Mouse (Mus musculus) liver, embryonic 15.5 days (tissue): ENCODE results near the gene Gnb4. TPM values are rescaled to one million over a fixed set of nuclear protein-coding genes. Genes with fewer than 3 reads are reported as not detected.

Experiments
- ATAC-seq: fragments of 200-750 bp; cut with Nextera tagmentation; 2 replicates; pipeline ENCODE4 v1.8.0; 2017; ENCODE audit warnings: moderate number of reproducible peaks, mild to moderate bottlenecking, moderate library complexity; ENCODE audit not compliant: insufficient read depth
- H3K27ac ChIP-seq: fragments of 300-500 bp; sonication (generic); replicated peaks from 2 replicates; pipeline ENCODE4 v1.5.1; 2015; ENCODE audit warnings: mild to moderate bottlenecking, inconsistent platforms
- H3K27me3 ChIP-seq: fragments of 300-500 bp; sonication (generic); 2 replicates; pipeline ENCODE4 v1.6.1; 2015; ENCODE audit warnings: mild to moderate bottlenecking, inconsistent platforms
- H3K36me3 ChIP-seq: fragments of 300-500 bp; sonication (generic); replicated peaks from 2 replicates; pipeline ENCODE4 v1.6.1; 2015; ENCODE audit warnings: moderate library complexity, mild to moderate bottlenecking, inconsistent platforms
- H3K4me1 ChIP-seq: fragments of 300-500 bp; sonication (generic); replicated peaks from 2 replicates; pipeline ENCODE4 v1.6.1; 2015; ENCODE audit warnings: inconsistent platforms
- H3K4me2 ChIP-seq: fragments of 300-500 bp; sonication (generic); 2 replicates; pipeline ENCODE4 v1.6.1; 2015; ENCODE audit warnings: moderate library complexity, mild to moderate bottlenecking, inconsistent platforms
- H3K4me3 ChIP-seq: fragments of 300-500 bp; sonication (generic); replicated peaks from 2 replicates; pipeline ENCODE4 v1.5.1; 2015; ENCODE audit warnings: mild to moderate bottlenecking, inconsistent platforms
- H3K9ac ChIP-seq: fragments of 300-500 bp; sonication (generic); 2 replicates; pipeline ENCODE4 v1.6.1; 2015; ENCODE audit warnings: moderate library complexity, mild to moderate bottlenecking, inconsistent platforms
- H3K9me3 ChIP-seq: fragments of 300-500 bp; sonication (generic); replicated peaks from 2 replicates; pipeline ENCODE4 v1.6.1; 2016; ENCODE audit warnings: inconsistent platforms
- WGBS: fragments of 180-500 bp; shearing (Covaris S2); methylation state at CpG from one replicate; pipeline ENCODE4 v1.1.7; 2015; ENCODE audit warnings: mixed read lengths; ENCODE audit not compliant: insufficient replicate concordance; 5-methylcytosine and 5-hydroxymethylcytosine counted together
- polyA plus RNA-seq: library from polyadenylated mRNA; unstranded; fragments of >200 nt; fragmentation: Nextera tagmentation; extraction: Ambion mirVana; gene quantifications from 2 replicates; pipeline ENCODE4 v1.2.1, GENCODE M21; 2015

Gene Gnb4
- polyA plus RNA-seq, 1 experiment from 2014 or later: 8.1 TPM

GRCm38 (mm10) chr3:32646918-32647317, 30.5 kb upstream of the Gnb4 start:
- Histone ChIP-seq H3K9ac (no peak overlapping the region), H3K4me2 (no peak overlapping the region), H3K4me1 (no peaks in the 10 kb centered on the region), H3K27me3 (no peaks in the 10 kb centered on the region), H3K4me3 (no peak overlapping the region), H3K27ac (no peak overlapping the region), H3K36me3 (no peaks in the 10 kb centered on the region), H3K9me3 (no peaks in the 10 kb centered on the region)
- no peak for ATAC-seq
- 76% methylated on average over 4 of the region's 4 CpGs for WGBS

- no peaks in the 10 kb centered on the region for H3K27me3 ChIP-seq
- no peaks in the 10 kb centered on the region for H3K4me1 ChIP-seq
- no peaks in the 10 kb centered on the region for H3K36me3 ChIP-seq
- H3K4me2 ChIP-seq: no peak overlapping the region
- no peak overlapping the region for H3K4me3 ChIP-seq
- H3K9me3 ChIP-seq: no peaks in the 10 kb centered on the region
- 61% methylated on average over 2 of the region's 2 CpGs for WGBS
- no peak for ATAC-seq
- H3K9ac ChIP-seq: no peak overlapping the region
- no peak overlapping the region for H3K27ac ChIP-seq
These were observed 28.4 kb upstream of the Gnb4 start for GRCm38 (mm10) chr3:32644751-32645150.

GRCm38 (mm10) chr3:32642116-32642515, 25.7 kb upstream of the Gnb4 start:
- WGBS: 79% methylated on average over 6 of the region's 6 CpGs
- ATAC-seq: no peak
- H3K9ac ChIP-seq: no peak overlapping the region
- no peak overlapping the region for H3K4me2 ChIP-seq
- H3K27me3 ChIP-seq: no peaks in the 10 kb centered on the region
- H3K9me3 ChIP-seq: no peaks in the 10 kb centered on the region
- no peaks in the 10 kb centered on the region for H3K4me1 ChIP-seq
- no peaks in the 10 kb centered on the region for H3K36me3 ChIP-seq
- no peak overlapping the region for H3K27ac ChIP-seq
- no peak overlapping the region for H3K4me3 ChIP-seq

- Histone ChIP-seq H3K27me3 (no peaks in the 10 kb centered on the region), H3K9ac (no peak overlapping the region), H3K4me1 (no peaks in the 10 kb centered on the region), H3K27ac (no peak overlapping the region), H3K36me3 (no peaks in the 10 kb centered on the region), H3K4me3 (no peak overlapping the region), H3K4me2 (no peak overlapping the region), H3K9me3 (no peaks in the 10 kb centered on the region)
- WGBS: 30% methylated on average over 8 of the region's 8 CpGs
- ATAC-seq: no peak
These were observed 21.9 kb upstream of the Gnb4 start for GRCm38 (mm10) chr3:32638240-32638639.

- Histone ChIP-seq H3K9me3 (no peaks in the 10 kb centered on the region), H3K27ac (no peak overlapping the region), H3K4me2 (no peak overlapping the region), H3K4me1 (no peaks in the 10 kb centered on the region), H3K9ac (no peak overlapping the region), H3K27me3 (no peaks in the 10 kb centered on the region), H3K4me3 (no peak overlapping the region), H3K36me3 (no peaks in the 10 kb centered on the region)
- 34% methylated on average over 5 of the region's 5 CpGs for WGBS
- ATAC-seq: no peak
These were observed 16.4 kb upstream of the Gnb4 start for GRCm38 (mm10) chr3:32632760-32633264.

GRCm38 (mm10) chr3:32630210-32630609, 13.8 kb upstream of the Gnb4 start:
- WGBS: 58% methylated on average over 4 of the region's 4 CpGs
- Histone ChIP-seq H3K4me3 (no peak overlapping the region), H3K9ac (no peak overlapping the region), H3K27me3 (no peaks in the 10 kb centered on the region), H3K27ac (no peak overlapping the region), H3K36me3 (no peaks in the 10 kb centered on the region), H3K9me3 (no peaks in the 10 kb centered on the region), H3K4me1 (no peaks in the 10 kb centered on the region), H3K4me2 (no peak overlapping the region)
- no peak for ATAC-seq

GRCm38 (mm10) chr3:32628141-32628540, 11.8 kb upstream of the Gnb4 start:
- H3K4me3 ChIP-seq: no peak overlapping the region
- H3K9ac ChIP-seq: no peak overlapping the region
- ATAC-seq: no peak
- H3K27ac ChIP-seq: no peak overlapping the region
- H3K27me3 ChIP-seq: no peaks in the 10 kb centered on the region
- H3K4me1 ChIP-seq: no peaks in the 10 kb centered on the region
- no peaks in the 10 kb centered on the region for H3K9me3 ChIP-seq
- H3K36me3 ChIP-seq: no peaks in the 10 kb centered on the region
- WGBS: 61% methylated on average over 7 of the region's 7 CpGs
- no peak overlapping the region for H3K4me2 ChIP-seq

- Histone ChIP-seq H3K4me1 (peaks cover 1% of the 10 kb centered on the region), H3K36me3 (no peaks in the 10 kb centered on the region), H3K9me3 (no peaks in the 10 kb centered on the region), H3K9ac (no peak overlapping the region), H3K27ac (no peak overlapping the region), H3K4me2 (no peak overlapping the region), H3K27me3 (peaks cover 10% of the 10 kb centered on the region), H3K4me3 (no peak overlapping the region)
- WGBS: 48% methylated on average over 3 of the region's 3 CpGs
- ATAC-seq: no peak
These were observed 5.7 kb upstream of the Gnb4 start for GRCm38 (mm10) chr3:32622106-32622505.

GRCm38 (mm10) chr3:32621658-32622057, 5.3 kb upstream of the Gnb4 start:
- 71% methylated on average over 1 of the region's 1 CpGs for WGBS
- Histone ChIP-seq H3K9me3 (no peaks in the 10 kb centered on the region), H3K4me2 (no peak overlapping the region), H3K36me3 (no peaks in the 10 kb centered on the region), H3K27ac (no peak overlapping the region), H3K4me1 (peaks cover 6% of the 10 kb centered on the region), H3K4me3 (no peak overlapping the region), H3K9ac (no peak overlapping the region), H3K27me3 (peaks cover 14% of the 10 kb centered on the region)
- ATAC-seq: no peak

GRCm38 (mm10) chr3:32617053-32617642, 763 bp upstream of the Gnb4 start:
- ATAC-seq: 0 out of 2 replicates have a peak, but pooled peaks have one; percentile 8
- Histone ChIP-seq H3K4me3 (peak overlapping the region; percentile 66), H3K27me3 (peaks cover 28% of the 10 kb centered on the region), H3K9me3 (no peaks in the 10 kb centered on the region), H3K4me1 (peaks cover 12% of the 10 kb centered on the region), H3K9ac (no peak overlapping the region), H3K36me3 (no peaks in the 10 kb centered on the region), H3K27ac (no peak overlapping the region), H3K4me2 (peak overlapping the region; percentile 82)
- WGBS: 24% methylated on average over 16 of the region's 16 CpGs

- H3K9me3 ChIP-seq: no peaks in the 10 kb centered on the region
- peaks cover 12% of the 10 kb centered on the region for H3K4me1 ChIP-seq
- H3K27ac ChIP-seq: no peak overlapping the region
- peak overlapping the region; percentile 82 for H3K4me2 ChIP-seq
- ATAC-seq: 0 out of 2 replicates have a peak, but pooled peaks have one; percentile 6
- peak overlapping the region; percentile 39; the same call in 1 of the 2 replicates for H3K9ac ChIP-seq
- WGBS: 7% methylated on average over 12 of the region's 14 CpGs
- peak overlapping the region; percentile 66 for H3K4me3 ChIP-seq
- H3K36me3 ChIP-seq: no peaks in the 10 kb centered on the region
- peaks cover 28% of the 10 kb centered on the region for H3K27me3 ChIP-seq
These were observed 417 bp downstream of the Gnb4 start for GRCm38 (mm10) chr3:32616006-32616330.

- no peak for ATAC-seq
- peaks cover 28% of the 10 kb centered on the region for H3K27me3 ChIP-seq
- peaks cover 12% of the 10 kb centered on the region for H3K4me1 ChIP-seq
- 39% methylated on average over 5 of the region's 5 CpGs for WGBS
- H3K4me2 ChIP-seq: peak overlapping the region; percentile 82
- no peak overlapping the region for H3K9ac ChIP-seq
- peak overlapping the region; percentile 66 for H3K4me3 ChIP-seq
- H3K27ac ChIP-seq: no peak overlapping the region
- H3K36me3 ChIP-seq: no peaks in the 10 kb centered on the region
- no peaks in the 10 kb centered on the region for H3K9me3 ChIP-seq
These were observed 1.0 kb downstream of the Gnb4 start for GRCm38 (mm10) chr3:32615376-32615775.
